Mouse (Mus musculus) stomach, postnatal 0 days (tissue): ENCODE measurements at regions not wholly inside any gene's neighbourhood (a gene's known extent, or its start where the extent isn't known, plus 50 kb on each side); places are given as distances from the start of the nearest gene placed in this dataset.

Source experiments
- CTCF ChIP-seq: IDR thresholded peaks from 2 replicates; pipeline ENCODE4 v1.5.1; 2016; ENCODE audit warnings: antibody characterized with exemption, low read depth, mild to moderate bottlenecking, moderate library complexity
- EP300 ChIP-seq: optimal IDR thresholded peaks from 2 replicates; pipeline ENCODE3; 2016; ENCODE audit warnings: antibody characterized with exemption

DNA sequence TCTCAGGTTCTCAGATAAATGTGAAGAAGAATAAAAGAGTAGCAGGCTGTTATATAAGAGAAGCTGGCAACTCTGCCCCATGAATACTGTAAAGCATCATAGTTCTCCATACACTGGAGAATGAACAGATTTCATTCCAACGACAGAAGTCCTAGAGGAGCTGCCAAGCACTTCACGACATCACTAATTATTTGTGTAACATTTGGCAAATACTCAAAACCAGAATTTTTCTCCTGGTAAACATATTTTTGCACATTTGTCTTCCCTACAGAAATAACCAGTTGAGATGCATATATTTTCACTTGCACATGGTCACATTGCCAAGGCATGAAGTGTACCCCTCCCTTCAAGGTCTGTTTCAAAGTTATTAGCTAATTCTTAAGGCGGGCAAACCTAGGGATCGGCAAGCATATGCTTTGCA, 220.9 kb upstream of the Smarca2 start:
- TF ChIP-seq CTCF, result no peak
- TF ChIP-seq EP300, result no peak
